ENCODE assay signal across 11 mouse cellular contexts in the genomic region with DNA sequence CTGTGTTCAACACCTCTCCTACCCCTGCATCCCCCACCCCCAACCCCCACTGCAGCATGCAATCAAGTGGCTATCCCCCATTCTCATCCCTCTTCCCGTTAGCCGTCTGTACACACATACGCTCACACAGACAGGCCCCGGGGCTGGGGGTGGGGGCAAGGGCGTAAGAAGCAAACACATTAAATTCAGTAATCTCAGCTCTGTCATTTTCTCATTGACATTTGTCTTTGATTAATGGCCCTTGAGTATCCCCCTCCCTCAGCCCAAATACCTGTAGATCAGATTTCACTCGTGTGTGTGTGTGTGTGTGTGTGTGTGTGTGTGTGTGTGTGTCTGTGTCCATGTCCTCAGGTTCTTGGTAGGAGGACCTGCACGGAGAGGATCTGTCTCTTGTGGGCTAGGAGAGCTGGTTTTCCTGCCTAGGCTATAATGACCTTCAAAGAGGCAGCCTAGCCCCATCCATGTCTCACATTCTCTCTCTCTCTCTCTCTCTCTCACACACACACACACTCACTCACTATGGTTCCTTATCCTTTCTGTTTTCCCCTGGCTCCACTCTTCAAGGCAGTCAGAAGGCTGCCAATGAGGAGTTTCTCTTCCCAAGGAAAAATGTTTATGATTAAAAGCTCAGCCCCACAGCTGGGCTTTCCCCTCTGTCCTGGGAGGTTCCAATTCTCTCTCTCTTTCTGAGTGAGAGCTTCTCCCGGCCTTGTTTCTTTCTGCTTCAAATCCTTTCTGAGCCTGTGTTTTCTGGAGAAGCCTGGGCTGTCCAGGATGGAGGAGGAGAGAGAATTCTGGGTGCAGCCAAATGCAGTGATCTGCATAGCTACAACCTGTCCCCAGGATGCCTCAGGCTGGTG. TPM values are rescaled to one million over a fixed set of nuclear protein-coding genes. Genes with fewer than 3 reads are reported as not detected.
A peak's percentile ranks its signal among the peaks of the same experiment; 100 is the strongest.
DNase-seq lines count a peak whose midpoint lies in the region; ATAC-seq and TF ChIP-seq lines count a peak whose summit lies in the region.
"Had no signal": no experiment of that assay in that cellular context is flagged by ENCODE, and none has a peak within 500 bp of the region (broad histone marks: within the 10 kb centered on the region; RNA-seq: fewer than 3 reads in every experiment).

No protein-coding gene starts in this region.

- no peaks in the 10 kb centered on the region for H3K9me3 ChIP-seq in heart, embryonic 15.5 days (replicated peaks)
- no peaks in the 10 kb centered on the region for H3K9me3 ChIP-seq in embryonic facial prominence, embryonic 10.5 days
- H3K9me3 ChIP-seq in forebrain, postnatal 0 days (ENCODE audit: low read length): no peaks in the 10 kb centered on the region
- H3K9me3 ChIP-seq in midbrain, embryonic 13.5 days: no peaks in the 10 kb centered on the region

- no peak overlapping the region for H3K4me3 ChIP-seq in heart, embryonic 15.5 days
- peak overlapping the region; percentile 88 for H3K4me3 ChIP-seq in embryonic facial prominence, embryonic 10.5 days
- H3K4me3 ChIP-seq in forebrain, postnatal 0 days (ENCODE audit: low read depth, low read length): peak overlapping the region; percentile 12; the same call in 1 of the 2 replicates
- H3K4me3 ChIP-seq in midbrain, embryonic 13.5 days (replicated peaks): peak overlapping the region; percentile 86

- no peak overlapping the region; the same call in 1 of the 2 replicates for H3K9ac ChIP-seq in heart, embryonic 15.5 days
- H3K9ac ChIP-seq in forebrain, postnatal 0 days: peak overlapping the region; percentile 48
- H3K9ac ChIP-seq in midbrain, embryonic 13.5 days (replicated peaks): peak overlapping the region; percentile 56

- no peak for ATAC-seq in heart, embryonic 15.5 days (replicated peaks; ENCODE audit: insufficient number of reproducible peaks, insufficient read depth, low FRiP score, low read depth)
- peak; percentile 2; the same call in 1 of the 2 replicates for ATAC-seq in forebrain, postnatal 0 days
- no peak for ATAC-seq in midbrain, embryonic 13.5 days
- no peak for ATAC-seq in megakaryocyte progenitor cell, adult 5-6 weeks (replicated peaks; ENCODE audit: poor library complexity)

- H3K27ac ChIP-seq in heart, embryonic 15.5 days: peak overlapping the region; percentile 67
- peak overlapping the region; percentile 66 for H3K27ac ChIP-seq in embryonic facial prominence, embryonic 10.5 days (replicated peaks)
- H3K27ac ChIP-seq in forebrain, postnatal 0 days (ENCODE audit: low read depth, low read length): peak overlapping the region; percentile 91
- H3K27ac ChIP-seq in midbrain, embryonic 13.5 days: peak overlapping the region; percentile 87

- H3K27me3 ChIP-seq in heart, embryonic 15.5 days: no peaks in the 10 kb centered on the region
- no peaks in the 10 kb centered on the region for H3K27me3 ChIP-seq in embryonic facial prominence, embryonic 10.5 days (replicated peaks; ENCODE audit: low read depth, poor library complexity, severe bottlenecking)
- H3K27me3 ChIP-seq in forebrain, postnatal 0 days (ENCODE audit: insufficient read depth, low read length): no peaks in the 10 kb centered on the region
- no peaks in the 10 kb centered on the region for H3K27me3 ChIP-seq in midbrain, embryonic 13.5 days

- no peak for TF ChIP-seq CTCF in forebrain, postnatal 0 days (IDR thresholded peaks at IDR 0.05; ENCODE audit: low read depth)

- WGBS in heart, embryonic 15.5 days: 31% methylated on average over 8 of the region's 8 CpGs
- WGBS in embryonic facial prominence, embryonic 10.5 days: 24% methylated on average over 8 of the region's 8 CpGs
- 28% methylated on average over 8 of the region's 8 CpGs for WGBS in forebrain, postnatal 0 days
- WGBS in midbrain, embryonic 13.5 days: 28% methylated on average over 8 of the region's 8 CpGs

- peaks cover 84% of the 10 kb centered on the region for H3K4me1 ChIP-seq in heart, embryonic 15.5 days (replicated peaks)
- peaks cover 79% of the 10 kb centered on the region for H3K4me1 ChIP-seq in embryonic facial prominence, embryonic 10.5 days
- H3K4me1 ChIP-seq in forebrain, postnatal 0 days (ENCODE audit: insufficient read depth): peaks cover 53% of the 10 kb centered on the region
- peaks cover 85% of the 10 kb centered on the region for H3K4me1 ChIP-seq in midbrain, embryonic 13.5 days (replicated peaks)

- H3K36me3 ChIP-seq in heart, embryonic 15.5 days: no peaks in the 10 kb centered on the region
- H3K36me3 ChIP-seq in embryonic facial prominence, embryonic 10.5 days (replicated peaks): peaks cover 28% of the 10 kb centered on the region
- peaks cover under 1% of the 10 kb centered on the region for H3K36me3 ChIP-seq in forebrain, postnatal 0 days (ENCODE audit: insufficient read depth)
- peaks cover 5% of the 10 kb centered on the region for H3K36me3 ChIP-seq in midbrain, embryonic 13.5 days

- peak overlapping the region; percentile 85 for H3K4me2 ChIP-seq in heart, embryonic 15.5 days
- peak overlapping the region; percentile 82 for H3K4me2 ChIP-seq in forebrain, postnatal 0 days (ENCODE audit: low read depth)
- H3K4me2 ChIP-seq in midbrain, embryonic 13.5 days (replicated peaks): peak overlapping the region; percentile 88

- no peak for DNase-seq in heart, adult 11 months
- DNase-seq in embryonic facial prominence, embryonic 10.5 days (ENCODE audit: low spot score): peak; percentile 52
- peak; percentile 50 for DNase-seq in forebrain, postnatal 0 days
- no peak for DNase-seq in gastrocnemius, postnatal 4 days (ENCODE audit: low spot score in 2 of 2)
- no peak for DNase-seq in c-Kit-positive CD71-positive TER-119-positive erythroid progenitor cells, embryonic 14.5 days (ENCODE audit: low spot score)
- DNase-seq: lung, postnatal 10 days; right cerebral cortex, postnatal 14 days had no signal

RNA-seq across cellular contexts. Expression of a gene that starts 4.0 kb away (rescaled TPM):
- 181 and 231 TPM in 2 replicates for polyA plus RNA-seq in heart, embryonic 15.5 days (2015; fragmentation: Nextera tagmentation; extraction: Ambion mirVana)
- 168 and 177 TPM in 2 replicates for polyA plus RNA-seq in embryonic facial prominence, embryonic 10.5 days (2016; fragmentation: Nextera tagmentation; extraction: Ambion mirVana)
- 244 and 280 TPM in 2 replicates for total RNA-seq in forebrain, postnatal 0 days (2014; rRNA removed)
- polyA plus RNA-seq in forebrain, postnatal 0 days (2015; fragmentation: Nextera tagmentation; extraction: Ambion mirVana): 244 and 246 TPM in 2 replicates
- 179 and 201 TPM in 2 replicates for polyA plus RNA-seq in midbrain, embryonic 13.5 days (2015; fragmentation: Nextera tagmentation; extraction: Ambion mirVana)
- total RNA-seq in megakaryocyte progenitor cell, adult 5-6 weeks (2015): 28.7 and 33.0 TPM in 2 replicates
- total RNA-seq in megakaryocyte progenitor cell, adult 5-6 weeks (2017): 71.1 and 71.3 TPM in 2 replicates
- total RNA-seq in gastrocnemius, postnatal 4 days (2021): 10 to 100 TPM; 79.6 to 80.8 TPM

RNA-seq across cellular contexts. Expression of a gene that starts 30.2 kb away (rescaled TPM):
- polyA plus RNA-seq in heart, embryonic 15.5 days (2015; fragmentation: Nextera tagmentation; extraction: Ambion mirVana): 0.04 and 0.18 TPM in 2 replicates
- polyA plus RNA-seq in embryonic facial prominence, embryonic 10.5 days (2016; fragmentation: Nextera tagmentation; extraction: Ambion mirVana): 0.22 TPM in 1 of 2 replicates, not detected in the other
- 6.7 and 9.8 TPM in 2 replicates for total RNA-seq in forebrain, postnatal 0 days (2014; rRNA removed)
- 6.2 and 8.6 TPM in 2 replicates for polyA plus RNA-seq in forebrain, postnatal 0 days (2015; fragmentation: Nextera tagmentation; extraction: Ambion mirVana)
- 6.4 and 6.5 TPM in 2 replicates for polyA plus RNA-seq in midbrain, embryonic 13.5 days (2015; fragmentation: Nextera tagmentation; extraction: Ambion mirVana)
- 0.07 TPM in 1 of 2 replicates, not detected in the other for total RNA-seq in megakaryocyte progenitor cell, adult 5-6 weeks (2015)
- total RNA-seq in megakaryocyte progenitor cell, adult 5-6 weeks (2017): not detected in 2 replicates
- under 1 TPM; 0.39 to 0.96 TPM for total RNA-seq in gastrocnemius, postnatal 4 days (2021)
- total RNA-seq: granulocyte monocyte progenitor cell, adult 5-6 weeks had no signal

Comparison
In these comparisons a context has a peak if more than half of its experiments do, and no peak if none do; other contexts are left out.
1. DNase-seq: peak in embryonic facial prominence, embryonic 10.5 days (single experiment) and forebrain, postnatal 0 days (single experiment); none in heart, adult 11 months (single experiment), gastrocnemius, postnatal 4 days (0 of 2) and c-Kit-positive CD71-positive TER-119-positive erythroid progenitor cells, embryonic 14.5 days (single experiment).
2. Peak in every context shown above with its lines, with median percentiles within 50 percentile points of each other: H3K27ac ChIP-seq and H3K4me2 ChIP-seq.